In genomic region chr7:49633375-49633956, GRCm38 (mm10) we compare ENCODE assay signal across 8 mouse cellular contexts. TPM values are rescaled to one million over a fixed set of nuclear protein-coding genes. Genes with fewer than 3 reads are reported as not detected.
A peak's percentile ranks its signal among the peaks of the same experiment; 100 is the strongest.
DNase-seq lines count a peak whose midpoint lies in the region; TF ChIP-seq lines count a peak whose summit lies in the region.

No protein-coding gene starts in this region.

- DNase-seq in heart, embryonic 10.5 days (ENCODE audit: low spot score) = no peak
- DNase-seq in heart, postnatal 25 days (ENCODE audit: low spot score) = no peak
- DNase-seq in heart, postnatal 10 days = peak; percentile 31 to 32
- DNase-seq in liver, adult 2 months (ENCODE audit: extremely low read depth, low read depth, low spot score) = no peak
- DNase-seq in naive thymus-derived CD4-positive, alpha-beta T cell, adult 2 months (ENCODE audit: low read depth) = peak; percentile 68
- DNase-seq in MN1 (ENCODE audit: low spot score) = no peak
- DNase-seq in cerebellum, adult 8-10 months = no peak

- H3K4me1 ChIP-seq in heart, embryonic 10.5 days = peaks cover 19% of the 10 kb centered on the region
- peaks cover 4% of the 10 kb centered on the region for H3K4me1 ChIP-seq in brown adipose tissue, adult 24 weeks (ENCODE audit: control insufficient read depth, insufficient read depth, insufficient read length, low read length)
- no peaks in the 10 kb centered on the region; the same call in 1 of the 2 replicates for H3K4me1 ChIP-seq in liver, adult 2 months (ENCODE audit: control insufficient read depth, insufficient read depth, low read length)

- no peak for TF ChIP-seq POLR2A in liver, adult 2 months (IDR thresholded peaks at IDR 0.05; ENCODE audit: extremely low read depth, insufficient read depth, low read length)

- peak overlapping the region; percentile 50 for H3K4me3 ChIP-seq in heart, embryonic 10.5 days
- H3K4me3 ChIP-seq in brown adipose tissue, adult 24 weeks (ENCODE audit: insufficient read depth, low read depth, low read length) = peak overlapping the region; percentile 47
- H3K4me3 ChIP-seq in liver, adult 2 months (ENCODE audit: insufficient read depth, low read depth, low read length) = peak overlapping the region; percentile 61

- no peak overlapping the region for H3K9ac ChIP-seq in liver, adult 2 months (ENCODE audit: low read depth, low read length)

- TF ChIP-seq CTCF in liver, adult 2 months (IDR thresholded peaks at IDR 0.05; ENCODE audit: low read depth, low read length) = no peak

- no peaks in the 10 kb centered on the region for H3K36me3 ChIP-seq in heart, embryonic 10.5 days
- H3K36me3 ChIP-seq in liver, adult 2 months (ENCODE audit: control insufficient read depth, insufficient read depth, low read length) = no peaks in the 10 kb centered on the region

- H3K27me3 ChIP-seq in heart, embryonic 10.5 days (ENCODE audit: insufficient read depth, poor library complexity, severe bottlenecking) = peaks cover 96% of the 10 kb centered on the region
- H3K27me3 ChIP-seq in liver, adult 2 months (ENCODE audit: control insufficient read depth, insufficient read depth, low read length) = peaks cover 33% of the 10 kb centered on the region

- H3K27ac ChIP-seq in heart, embryonic 10.5 days = no peak overlapping the region
- no peak overlapping the region for H3K27ac ChIP-seq in brown adipose tissue, adult 24 weeks (replicated peaks; ENCODE audit: low read depth, low read length)
- H3K27ac ChIP-seq in liver, adult 2 months (replicated peaks; ENCODE audit: insufficient read depth, low read depth, low read length) = no peak overlapping the region

- no peaks in the 10 kb centered on the region for H3K79me2 ChIP-seq in liver, adult 2 months (ENCODE audit: control insufficient read depth, insufficient read depth, low read length)

- WGBS in heart, embryonic 10.5 days = under 1% methylated on average over 33 of the region's 33 CpGs
- 1% methylated on average over 33 of the region's 33 CpGs for WGBS in liver, adult 2 months

- H3K9me3 ChIP-seq in heart, embryonic 10.5 days = no peaks in the 10 kb centered on the region

- intact Hi-C loops in heart, postnatal 25 days (cut with DNase I) = no loop called here
- intact Hi-C loops in heart, postnatal 10 days (cut with DNase I) = no loop called here

RNA-seq across cellular contexts. Expression of gene Dbx1, which starts 3.2 kb away (rescaled TPM):
- polyA plus RNA-seq in heart, embryonic 10.5 days (2016; fragmentation: Nextera tagmentation; extraction: Ambion mirVana) = 0.06 TPM in 1 of 2 replicates, not detected in the other
- total RNA-seq in heart, postnatal 25 days (2021) = not detected
- not detected in 2 replicates for polyA plus RNA-seq in brown adipose tissue, adult 24 weeks (2012; ENCODE audit: insufficient read depth, insufficient read length, missing spikeins)
- not detected for total RNA-seq in heart, postnatal 10 days (2021)
- total RNA-seq in liver, adult 2 months (2014; rRNA removed) = not detected in 2 replicates
- polyA plus RNA-seq in liver, adult 2 months (2012; rRNA removed) = not detected in 2 replicates

Comparison
In these comparisons a context has a peak if more than half of its experiments do, and no peak if none do; other contexts are left out.
1. DNase-seq: peak in heart, postnatal 10 days (2 of 2) and naive thymus-derived CD4-positive, alpha-beta T cell, adult 2 months (single experiment); none in heart, embryonic 10.5 days (single experiment), heart, postnatal 25 days (single experiment), liver, adult 2 months (single experiment), MN1 (single experiment) and cerebellum, adult 8-10 months (single experiment).
2. Peak in every context shown above with its lines, with median percentiles within 50 percentile points of each other: H3K4me3 ChIP-seq.